ENCODE assay signal across 30 mouse cellular contexts in genomic region chr19:10988563-10988962, GRCm38 (mm10). TPM values are rescaled to one million over a fixed set of nuclear protein-coding genes. Genes with fewer than 3 reads are reported as not detected.
DNase-seq lines count a peak whose midpoint lies in the region; ATAC-seq and TF ChIP-seq lines count a peak whose summit lies in the region.
"Had no signal": no experiment of that assay in that cellular context is flagged by ENCODE, and none has a peak within 500 bp of the region (broad histone marks: within the 10 kb centered on the region; RNA-seq: fewer than 3 reads in every experiment).

No protein-coding gene starts in this region.

- DNase-seq in kidney, adult 2 months, result peak; percentile 61
- peak; percentile 34 to 62 for DNase-seq in natural killer cell, adult 2 months (ENCODE audit: low spot score in 2 of 2)
- no peak for DNase-seq in frontal cortex, postnatal 10 days (ENCODE audit: low spot score in 2 of 2)
- DNase-seq in adrenal gland, postnatal 36 days, result no peak
- DNase-seq: adrenal gland, adult 2 months; adrenal gland, postnatal 10 days; adrenal gland, postnatal 25 days; cerebellum, adult 11 months; cerebellum, adult 18-20 months; cerebellum, adult 8-10 months; cerebellum, adult 9-11 months; cerebellum, postnatal 14 days; cerebellum, postnatal 36 days; embryo, embryonic 11 days had no signal

- no peak overlapping the region for H3K4me3 ChIP-seq in kidney, adult 2 months (ENCODE audit: insufficient read depth, low read depth, low read length)
- no peak overlapping the region for H3K4me3 ChIP-seq in kidney, embryonic 14.5 days (ENCODE audit: low read length)
- no peak overlapping the region for H3K4me3 ChIP-seq in intestine, postnatal 0 days (ENCODE audit: low read depth, low read length)
- H3K4me3 ChIP-seq: embryonic facial prominence, embryonic 13.5 days; embryonic facial prominence, embryonic 15.5 days; erythroblast, embryonic 14.5 days; forebrain, embryonic 10.5 days; forebrain, embryonic 12.5 days had no signal

- H3K27me3 ChIP-seq in kidney, adult 2 months (replicated peaks; ENCODE audit: control insufficient read depth, insufficient read depth, low read length), result no peaks in the 10 kb centered on the region
- no peaks in the 10 kb centered on the region for H3K27me3 ChIP-seq in kidney, embryonic 14.5 days (ENCODE audit: control insufficient read depth, insufficient read depth, low read length)
- no peaks in the 10 kb centered on the region for H3K27me3 ChIP-seq in intestine, postnatal 0 days (replicated peaks; ENCODE audit: control insufficient read depth, insufficient read depth, low read length)
- H3K27me3 ChIP-seq: embryonic facial prominence, embryonic 13.5 days; embryonic facial prominence, embryonic 15.5 days; forebrain, embryonic 12.5 days had no signal

- no peak for TF ChIP-seq CTCF in kidney, adult 2 months (conservative IDR thresholded peaks at IDR 0.05; ENCODE audit: insufficient read depth, insufficient read length, low read depth, low read length)
- no peak for TF ChIP-seq CTCF in intestine, postnatal 0 days (IDR thresholded peaks at IDR 0.05; ENCODE audit: low read depth)

- no peak overlapping the region for H3K27ac ChIP-seq in kidney, adult 2 months (ENCODE audit: insufficient read depth, low read depth, low read length)
- H3K27ac ChIP-seq in kidney, embryonic 14.5 days (ENCODE audit: low read depth, low read length), result no peak overlapping the region
- H3K27ac ChIP-seq in intestine, postnatal 0 days (ENCODE audit: low read depth, low read length), result no peak overlapping the region
- H3K27ac ChIP-seq: embryonic facial prominence, embryonic 13.5 days; embryonic facial prominence, embryonic 15.5 days; forebrain, embryonic 10.5 days; forebrain, embryonic 12.5 days had no signal

- 83% methylated on average over 1 of the region's 1 CpGs for WGBS in kidney, adult 2 months
- whole genome bisulfite sequencing in kidney, embryonic 14.5 days, result 80% methylated on average over 1 of the region's 1 CpGs
- WGBS in intestine, postnatal 0 days, result 83% methylated on average over 1 of the region's 1 CpGs

- TF ChIP-seq POLR2A in kidney, adult 2 months (IDR thresholded peaks at IDR 0.05; ENCODE audit: low read depth, low read length), result no peak

- no peak for ATAC-seq in kidney, embryonic 14.5 days (ENCODE audit: low FRiP score, low TSS enrichment)
- peak; percentile 31; the same call in 1 of the 2 replicates for ATAC-seq in intestine, postnatal 0 days
- ATAC-seq in megakaryocyte, adult 5-6 weeks (ENCODE audit: poor library complexity, severe bottlenecking), result peak; percentile 40; the same call in 1 of the 2 replicates
- no peak for ATAC-seq in cerebellum, adult (ENCODE audit: insufficient number of reproducible peaks, low FRiP score, low TSS enrichment)
- ATAC-seq: forebrain, embryonic 14.5 days; forebrain, embryonic 16.5 days had no signal

- no peak overlapping the region for H3K9ac ChIP-seq in kidney, embryonic 14.5 days (ENCODE audit: low read depth, low read length)
- no peak overlapping the region for H3K9ac ChIP-seq in intestine, postnatal 0 days (ENCODE audit: low read depth, low read length)
- H3K9ac ChIP-seq: embryonic facial prominence, embryonic 13.5 days; embryonic facial prominence, embryonic 15.5 days; forebrain, embryonic 12.5 days had no signal

- no peaks in the 10 kb centered on the region for H3K9me3 ChIP-seq in kidney, embryonic 14.5 days (ENCODE audit: control insufficient read depth, low read length)
- H3K9me3 ChIP-seq in intestine, postnatal 0 days (ENCODE audit: control insufficient read depth), result no peaks in the 10 kb centered on the region
- H3K9me3 ChIP-seq: embryonic facial prominence, embryonic 13.5 days; embryonic facial prominence, embryonic 15.5 days; forebrain, embryonic 10.5 days; forebrain, embryonic 12.5 days had no signal

- peaks cover 3% of the 10 kb centered on the region; the same call in 1 of the 2 replicates for H3K4me1 ChIP-seq in kidney, adult 2 months (ENCODE audit: control insufficient read depth, insufficient read depth, low read length)
- no peaks in the 10 kb centered on the region for H3K4me1 ChIP-seq in kidney, embryonic 14.5 days (ENCODE audit: control insufficient read depth, insufficient read depth, low read length)
- no peaks in the 10 kb centered on the region for H3K4me1 ChIP-seq in intestine, postnatal 0 days (replicated peaks; ENCODE audit: control insufficient read depth, insufficient read depth, low read length)
- H3K4me1 ChIP-seq: embryonic facial prominence, embryonic 13.5 days; embryonic facial prominence, embryonic 15.5 days; forebrain, embryonic 10.5 days; forebrain, embryonic 12.5 days had no signal

- no peak overlapping the region for H3K4me2 ChIP-seq in kidney, embryonic 14.5 days (replicated peaks; ENCODE audit: low read depth, low read length)
- H3K4me2 ChIP-seq in intestine, postnatal 0 days (replicated peaks; ENCODE audit: low read depth), result no peak overlapping the region
- H3K4me2 ChIP-seq: embryonic facial prominence, embryonic 13.5 days; embryonic facial prominence, embryonic 15.5 days; forebrain, embryonic 12.5 days had no signal

- no peaks in the 10 kb centered on the region for H3K36me3 ChIP-seq in kidney, adult 2 months (ENCODE audit: control insufficient read depth, insufficient read depth, low read length)
- no peaks in the 10 kb centered on the region for H3K36me3 ChIP-seq in kidney, embryonic 14.5 days (ENCODE audit: control insufficient read depth, insufficient read depth, low read length)
- no peaks in the 10 kb centered on the region for H3K36me3 ChIP-seq in intestine, postnatal 0 days (ENCODE audit: control insufficient read depth, insufficient read depth)
- H3K36me3 ChIP-seq: embryonic facial prominence, embryonic 13.5 days; embryonic facial prominence, embryonic 15.5 days; forebrain, embryonic 10.5 days; forebrain, embryonic 12.5 days had no signal

RNA-seq across cellular contexts. Expression of gene Ms4a15, which starts 4.5 kb away (rescaled TPM):
- not detected in 2 replicates for polyA plus RNA-seq in kidney, adult 2 months (2012; rRNA removed)
- not detected in 2 replicates for polyA plus RNA-seq in kidney, embryonic 14.5 days (2014; fragmentation: Nextera tagmentation; extraction: Ambion mirVana)
- polyA plus RNA-seq in intestine, postnatal 0 days (2015; fragmentation: Nextera tagmentation; extraction: Ambion mirVana), result 0.34 and 0.44 TPM in 2 replicates
- not detected in 2 replicates for total RNA-seq in megakaryocyte, adult 5-6 weeks (2015)
- total RNA-seq in megakaryocyte, adult 5-6 weeks (2017), result not detected in 2 replicates
- total RNA-seq in adrenal gland, postnatal 36 days (2021), result not detected
- total RNA-seq: adrenal gland, adult 2 months; adrenal gland, postnatal 10 days; adrenal gland, postnatal 25 days; common myeloid progenitor, adult 5-6 weeks; ES-E14; MEL had no signal
- polyA plus RNA-seq: adrenal gland, adult 2 months; C2C12; embryonic facial prominence, embryonic 11.5 days; embryonic facial prominence, embryonic 13.5 days; embryonic facial prominence, embryonic 15.5 days; erythroblast, embryonic 14.5 days; forebrain, embryonic 10.5 days; forebrain, embryonic 12.5 days; forebrain, embryonic 14.5 days had no signal

RNA-seq across cellular contexts. Expression of gene Ms4a10, which starts 14.1 kb away (rescaled TPM):
- 0.18 TPM in 1 of 2 replicates, not detected in the other for polyA plus RNA-seq in kidney, adult 2 months (2012; rRNA removed)
- polyA plus RNA-seq in kidney, embryonic 14.5 days (2014; fragmentation: Nextera tagmentation; extraction: Ambion mirVana), result not detected in 2 replicates
- 854 and 883 TPM in 2 replicates for polyA plus RNA-seq in intestine, postnatal 0 days (2015; fragmentation: Nextera tagmentation; extraction: Ambion mirVana)
- total RNA-seq in megakaryocyte, adult 5-6 weeks (2015), result not detected in 2 replicates
- not detected in 2 replicates for total RNA-seq in megakaryocyte, adult 5-6 weeks (2017)
- total RNA-seq in adrenal gland, postnatal 36 days (2021), result 10 to 100 TPM in 1 of 2 experiments, under 1 TPM in 1; 0.73 to 23.5 TPM
- total RNA-seq: common myeloid progenitor, adult 5-6 weeks; MEL had no signal
- polyA plus RNA-seq: C2C12; embryonic facial prominence, embryonic 11.5 days; embryonic facial prominence, embryonic 13.5 days; erythroblast, embryonic 14.5 days; forebrain, embryonic 10.5 days; forebrain, embryonic 12.5 days; forebrain, embryonic 14.5 days; forebrain, embryonic 16.5 days had no signal

RNA-seq across cellular contexts. Expression of gene Ms4a18, which starts 29.3 kb away (rescaled TPM):
- polyA plus RNA-seq in kidney, adult 2 months (2012; rRNA removed), result not detected in 2 replicates
- not detected in 2 replicates for polyA plus RNA-seq in kidney, embryonic 14.5 days (2014; fragmentation: Nextera tagmentation; extraction: Ambion mirVana)
- polyA plus RNA-seq in intestine, postnatal 0 days (2015; fragmentation: Nextera tagmentation; extraction: Ambion mirVana), result 30.9 and 31.8 TPM in 2 replicates
- not detected in 2 replicates for total RNA-seq in megakaryocyte, adult 5-6 weeks (2015)
- not detected in 2 replicates for total RNA-seq in megakaryocyte, adult 5-6 weeks (2017)
- not detected for total RNA-seq in adrenal gland, postnatal 36 days (2021)
- total RNA-seq: adrenal gland, adult 2 months; adrenal gland, postnatal 10 days; adrenal gland, postnatal 25 days; common myeloid progenitor, adult 5-6 weeks; ES-E14; MEL had no signal
- polyA plus RNA-seq: adrenal gland, adult 2 months; C2C12; embryonic facial prominence, embryonic 11.5 days; embryonic facial prominence, embryonic 13.5 days; embryonic facial prominence, embryonic 15.5 days; erythroblast, embryonic 14.5 days; forebrain, embryonic 10.5 days; forebrain, embryonic 12.5 days; forebrain, embryonic 14.5 days; forebrain, embryonic 16.5 days had no signal

RNA-seq across cellular contexts. Expression of gene Ccdc86, which starts 39.5 kb away (rescaled TPM):
- polyA plus RNA-seq in kidney, adult 2 months (2012; rRNA removed), result 3.9 TPM in 2 replicates
- polyA plus RNA-seq in kidney, embryonic 14.5 days (2014; fragmentation: Nextera tagmentation; extraction: Ambion mirVana), result 26.0 and 32.7 TPM in 2 replicates
- 11.0 and 12.4 TPM in 2 replicates for polyA plus RNA-seq in intestine, postnatal 0 days (2015; fragmentation: Nextera tagmentation; extraction: Ambion mirVana)
- total RNA-seq in megakaryocyte, adult 5-6 weeks (2015), result 11.1 and 11.3 TPM in 2 replicates
- 10.8 and 16.7 TPM in 2 replicates for total RNA-seq in megakaryocyte, adult 5-6 weeks (2017)
- total RNA-seq in adrenal gland, postnatal 36 days (2021), result 10 to 100 TPM; 16.8 to 18.4 TPM

RNA-seq across cellular contexts. Expression of gene Ptgdr2, which starts 51.6 kb away (rescaled TPM):
- polyA plus RNA-seq in kidney, adult 2 months (2012; rRNA removed), result 0.05 TPM in 1 of 2 replicates, not detected in the other
- polyA plus RNA-seq in kidney, embryonic 14.5 days (2014; fragmentation: Nextera tagmentation; extraction: Ambion mirVana), result not detected in 2 replicates
- not detected in 2 replicates for polyA plus RNA-seq in intestine, postnatal 0 days (2015; fragmentation: Nextera tagmentation; extraction: Ambion mirVana)
- 0.21 TPM in 1 of 2 replicates, not detected in the other for total RNA-seq in megakaryocyte, adult 5-6 weeks (2015)
- 0.07 and 0.20 TPM in 2 replicates for total RNA-seq in megakaryocyte, adult 5-6 weeks (2017)
- total RNA-seq in adrenal gland, postnatal 36 days (2021), result not detected
- total RNA-seq: adrenal gland, postnatal 10 days had no signal
- polyA plus RNA-seq: embryonic facial prominence, embryonic 11.5 days; erythroblast, embryonic 14.5 days had no signal

Comparison
In these comparisons a context has a peak if more than half of its experiments do, and no peak if none do; other contexts are left out.
1. DNase-seq: peak in kidney, adult 2 months (single experiment) and natural killer cell, adult 2 months (2 of 2); none in frontal cortex, postnatal 10 days (0 of 2) and adrenal gland, postnatal 36 days (0 of 2).
2. ATAC-seq: peak in intestine, postnatal 0 days (single experiment) and megakaryocyte, adult 5-6 weeks (single experiment); none in kidney, embryonic 14.5 days (single experiment) and cerebellum, adult (single experiment).
3. RNA of gene Ms4a10, which starts 14.1 kb away (polyA plus RNA-seq): 854 to 883 TPM in intestine, postnatal 0 days; 0.18 TPM in kidney, adult 2 months and not detected in kidney, embryonic 14.5 days; every median in the first group is over 100 times any median in the second.
4. RNA of gene Ms4a18, which starts 29.3 kb away (polyA plus RNA-seq): 30.9 to 31.8 TPM in intestine, postnatal 0 days; not detected in kidney, adult 2 months and not detected in kidney, embryonic 14.5 days; every median in the first group is over 10 times any median in the second.